Mouse (Mus musculus): ENCODE measurements around the gene Ddx5. TPM values are rescaled to one million over a fixed set of nuclear protein-coding genes. Genes with fewer than 3 reads are reported as not detected.

Ddx5 gene
- polyA plus RNA-seq, 1 experiment from 2014 or later = 114 TPM

- TF ChIP-seq EP300 (IDR thresholded peaks at IDR 0.05; ENCODE audit: low read depth) (peak; percentile 58; the same call in 1 of the 2 replicates), CTCF (IDR thresholded peaks at IDR 0.05; ENCODE audit: low read depth) (no peak)
- WGBS (ENCODE audit: insufficient replicate concordance) = 4% methylated on average over 30 of the region's 30 CpGs
- no peaks in the 10 kb centered on the region for H3K27me3 ChIP-seq (ENCODE audit: insufficient read depth, low read length)
- H3K4me1 ChIP-seq (ENCODE audit: insufficient read depth) = peaks cover 15% of the 10 kb centered on the region
- peak within 1 kb of the TSS; percentile 86 for H3K9ac ChIP-seq (replicated peaks)
- DNase-seq (peak; percentile 93), ATAC-seq (peak; percentile 97)
- peak within 1 kb of the TSS; percentile 67 for H3K4me3 ChIP-seq (ENCODE audit: low read depth, low read length)
- H3K9me3 ChIP-seq (ENCODE audit: low read length) = no peaks in the 10 kb centered on the region
- peaks cover 63% of the 10 kb centered on the region for H3K36me3 ChIP-seq (replicated peaks; ENCODE audit: insufficient read depth, low read length)
- H3K4me2 ChIP-seq (ENCODE audit: low read depth, low read length) = peak within 1 kb of the TSS; percentile 88
- H3K27ac ChIP-seq (ENCODE audit: low read depth) = peak within 1 kb of the TSS; percentile 93
These were observed 9.4 kb downstream of the Ddx5 start, which contains the start of gene Polg2 for GRCm38 (mm10) chr11:106779388-106780088. TSS of gene Polg2 (minus strand) at chr11:106779537.

GRCm38 (mm10) chr11:106778589-106779387 is 10.2 kb downstream of the Ddx5 start:
- WGBS (ENCODE audit: insufficient replicate concordance) = 1% methylated on average over 39 of the region's 39 CpGs
- H3K36me3 ChIP-seq (replicated peaks; ENCODE audit: insufficient read depth, low read length) = peaks cover 62% of the 10 kb centered on the region

GRCm38 (mm10) chr11:106778132-106778531 is 10.9 kb downstream of the Ddx5 start:
- DNase-seq = no peak
- peaks cover 15% of the 10 kb centered on the region for H3K4me1 ChIP-seq (ENCODE audit: insufficient read depth)
- 76% methylated on average over 7 of the region's 7 CpGs for WGBS (ENCODE audit: insufficient replicate concordance)
- no peak overlapping the region for H3K9ac ChIP-seq (replicated peaks)
- H3K27ac ChIP-seq (ENCODE audit: low read depth) = no peak overlapping the region; the same call in 1 of the 2 replicates
- TF ChIP-seq EP300 (IDR thresholded peaks at IDR 0.05; ENCODE audit: low read depth) = no peak
- no peak for TF ChIP-seq CTCF (IDR thresholded peaks at IDR 0.05; ENCODE audit: low read depth)
- 0 out of 2 replicates have a peak overlapping the region, but pooled peaks have one; percentile 9 for H3K4me3 ChIP-seq (ENCODE audit: low read depth, low read length)
- peak overlapping the region; percentile 88 for H3K4me2 ChIP-seq (ENCODE audit: low read depth, low read length)
- H3K27me3 ChIP-seq (ENCODE audit: insufficient read depth, low read length) = no peaks in the 10 kb centered on the region
- peaks cover 62% of the 10 kb centered on the region for H3K36me3 ChIP-seq (replicated peaks; ENCODE audit: insufficient read depth, low read length)
- H3K9me3 ChIP-seq (ENCODE audit: low read length) = no peaks in the 10 kb centered on the region
- no peak for ATAC-seq

More at GRCm38 (mm10) chr11:106778589-106779387, 10.2 kb downstream of the Ddx5 start:
- H3K27ac ChIP-seq (ENCODE audit: low read depth) = peak overlapping the region; percentile 93
- H3K27me3 ChIP-seq (ENCODE audit: insufficient read depth, low read length) = no peaks in the 10 kb centered on the region
- peaks cover 15% of the 10 kb centered on the region for H3K4me1 ChIP-seq (ENCODE audit: insufficient read depth)
- no peaks in the 10 kb centered on the region for H3K9me3 ChIP-seq (ENCODE audit: low read length)
- no peak for TF ChIP-seq EP300 (IDR thresholded peaks at IDR 0.05; ENCODE audit: low read depth)
- TF ChIP-seq CTCF (IDR thresholded peaks at IDR 0.05; ENCODE audit: low read depth) = no peak
- peak overlapping the region; percentile 88 for H3K4me2 ChIP-seq (ENCODE audit: low read depth, low read length)
- peak overlapping the region; percentile 86 for H3K9ac ChIP-seq (replicated peaks)
- DNase-seq (no peak), ATAC-seq (peak; percentile 69)
- H3K4me3 ChIP-seq (ENCODE audit: low read depth, low read length) = peak overlapping the region; percentile 67

GRCm38 (mm10) chr11:106777395-106777794 is 11.6 kb downstream of the Ddx5 start:
- TF ChIP-seq EP300 (IDR thresholded peaks at IDR 0.05; ENCODE audit: low read depth) (no peak), CTCF (IDR thresholded peaks at IDR 0.05; ENCODE audit: low read depth) (no peak)
- H3K27ac ChIP-seq (ENCODE audit: low read depth) = peak overlapping the region; percentile 65; the same call in 1 of the 2 replicates
- DNase-seq (no peak), ATAC-seq (no peak)
- H3K4me2 ChIP-seq (ENCODE audit: low read depth, low read length) = peak overlapping the region; percentile 88
- WGBS (ENCODE audit: insufficient replicate concordance) = 71% methylated on average over 3 of the region's 3 CpGs
- H3K9me3 ChIP-seq (ENCODE audit: low read length) = no peaks in the 10 kb centered on the region
- H3K9ac ChIP-seq (replicated peaks) = peak overlapping the region; percentile 5
- peaks cover 62% of the 10 kb centered on the region for H3K36me3 ChIP-seq (replicated peaks; ENCODE audit: insufficient read depth, low read length)
- peaks cover 15% of the 10 kb centered on the region for H3K4me1 ChIP-seq (ENCODE audit: insufficient read depth)
- no peaks in the 10 kb centered on the region for H3K27me3 ChIP-seq (ENCODE audit: insufficient read depth, low read length)
- H3K4me3 ChIP-seq (ENCODE audit: low read depth, low read length) = 0 out of 2 replicates have a peak overlapping the region, but pooled peaks have one; percentile 9

- peaks cover 15% of the 10 kb centered on the region for H3K4me1 ChIP-seq (ENCODE audit: insufficient read depth)
- H3K4me2 ChIP-seq (ENCODE audit: low read depth, low read length) = peak overlapping the region; percentile 88
- H3K27ac ChIP-seq (ENCODE audit: low read depth) = peak overlapping the region; percentile 65; the same call in 1 of the 2 replicates
- DNase-seq (no peak), ATAC-seq (no peak)
- WGBS (ENCODE audit: insufficient replicate concordance) = 60% methylated on average over 4 of the region's 4 CpGs
- H3K27me3 ChIP-seq (ENCODE audit: insufficient read depth, low read length) = no peaks in the 10 kb centered on the region
- no peak overlapping the region for H3K9ac ChIP-seq (replicated peaks)
- TF ChIP-seq EP300 (IDR thresholded peaks at IDR 0.05; ENCODE audit: low read depth) (no peak), CTCF (IDR thresholded peaks at IDR 0.05; ENCODE audit: low read depth) (no peak)
- H3K9me3 ChIP-seq (ENCODE audit: low read length) = no peaks in the 10 kb centered on the region
- H3K36me3 ChIP-seq (replicated peaks; ENCODE audit: insufficient read depth, low read length) = peaks cover 62% of the 10 kb centered on the region
- H3K4me3 ChIP-seq (ENCODE audit: low read depth, low read length) = no peak overlapping the region
These were observed 12.0 kb downstream of the Ddx5 start for GRCm38 (mm10) chr11:106776960-106777359.

- TF ChIP-seq CTCF (IDR thresholded peaks at IDR 0.05; ENCODE audit: low read depth) (no peak), EP300 (IDR thresholded peaks at IDR 0.05; ENCODE audit: low read depth) (no peak)
- no peak for DNase-seq
- H3K4me1 ChIP-seq (ENCODE audit: insufficient read depth) = peaks cover 6% of the 10 kb centered on the region; the same call in 1 of the 2 replicates
- no peak overlapping the region for H3K4me2 ChIP-seq (ENCODE audit: low read depth, low read length)
- no peak overlapping the region for H3K4me3 ChIP-seq (ENCODE audit: low read depth, low read length)
- WGBS (ENCODE audit: insufficient replicate concordance) = 90% methylated on average over 9 of the region's 9 CpGs
- H3K36me3 ChIP-seq (replicated peaks; ENCODE audit: insufficient read depth, low read length) = peaks cover 71% of the 10 kb centered on the region
- ATAC-seq = no peak
- peaks cover under 1% of the 10 kb centered on the region; the same call in 1 of the 2 replicates for H3K9me3 ChIP-seq (ENCODE audit: low read length)
- no peaks in the 10 kb centered on the region for H3K27me3 ChIP-seq (ENCODE audit: insufficient read depth, low read length)
- H3K9ac ChIP-seq (replicated peaks) = no peak overlapping the region
- H3K27ac ChIP-seq (ENCODE audit: low read depth) = no peak overlapping the region
These were observed 15.9 kb downstream of the Ddx5 start for GRCm38 (mm10) chr11:106773061-106773460.

Data from liver, postnatal 0 days (tissue).